Mouse (Mus musculus) granulocyte monocyte progenitor cell, adult 5-6 weeks (primary cell): ENCODE results near the gene Mospd1. TPM values are rescaled to one million over a fixed set of nuclear protein-coding genes. Genes with fewer than 3 reads are reported as not detected.

Experiments
- ATAC-seq: replicated peaks from 2 replicates; pipeline ENCODE4 v1.8.0; 2016; ENCODE audit warnings: mild to moderate bottlenecking, moderate TSS enrichment, inconsistent platforms; ENCODE audit not compliant: poor library complexity, severe bottlenecking
- total RNA-seq, 2 experiments: library from RNA; stranded (forward) in 1 of 2; stranded (reverse) in 1 of 2; fragments of 200-712, 200-1000 nt in 1 of 2; fragments of >200 nt in 1 of 2; fragmentation: Nextera tagmentation in 1 of 2; gene quantifications; 2 replicates each; pipeline ENCODE4 v1.2.3; 2014 to 2017

Mospd1 gene
- total RNA-seq (2014; fragmentation: Nextera tagmentation) (17.1 and 26.1 TPM in 2 replicates), total RNA-seq (2017) (24.8 and 27.5 TPM in 2 replicates)

- ATAC-seq, result peak; percentile 90
Observed at GRCm38 (mm10) chrX:53370366-53370740, at the start of gene Mospd1. TSS of gene Mospd1 (minus strand) at chrX:53370502.

- no peak for ATAC-seq
Observed at GRCm38 (mm10) chrX:53386362-53386761, 16.1 kb upstream of the Mospd1 start.

GRCm38 (mm10) chrX:53383122-53383521 is 12.8 kb upstream of the Mospd1 start:
- ATAC-seq, result peak; percentile 100

- ATAC-seq, result peak; percentile 70
Observed at GRCm38 (mm10) chrX:53369534-53370365, 552 bp downstream of the Mospd1 start.

- ATAC-seq, result no peak
Observed at GRCm38 (mm10) chrX:53364668-53365383, 5.5 kb downstream of the Mospd1 start.

- ATAC-seq, result peak; percentile 52; the same call in 1 of the 2 replicates
Observed at GRCm38 (mm10) chrX:53348374-53348773, 21.9 kb downstream of the Mospd1 start.

GRCm38 (mm10) chrX:53341531-53341930 is 28.8 kb downstream of the Mospd1 start:
- peak; percentile 71 for ATAC-seq

GRCm38 (mm10) chrX:53337355-53337754 is 32.9 kb downstream of the Mospd1 start:
- ATAC-seq, result no peak

- no peak for ATAC-seq
Observed at GRCm38 (mm10) chrX:53330396-53330795, 39.9 kb downstream of the Mospd1 start.

GRCm38 (mm10) chrX:53321111-53321510 is 49.2 kb downstream of the Mospd1 start:
- peak; percentile 35 for ATAC-seq

- peak; percentile 98 for ATAC-seq
Observed at GRCm38 (mm10) chrX:53320564-53320963, 49.7 kb downstream of the Mospd1 start.

Other genes starting within 250 kb of the Mospd1 start
- not detected in 2 replicates for gene Plac1, start 130.4 kb downstream of the Mospd1 start, total RNA-seq (2014; fragmentation: Nextera tagmentation)
- not detected in 2 replicates for gene Plac1, start 130.4 kb downstream of the Mospd1 start, total RNA-seq (2017)
- gene Fam122b, start 100.7 kb downstream of the Mospd1 start, total RNA-seq (2014; fragmentation: Nextera tagmentation), result 13.2 and 19.6 TPM in 2 replicates
- 5.4 and 9.1 TPM in 2 replicates for gene Fam122b, start 100.7 kb downstream of the Mospd1 start, total RNA-seq (2017)
- not detected in 2 replicates for gene Fam122c, start 97.1 kb downstream of the Mospd1 start, total RNA-seq (2014; fragmentation: Nextera tagmentation)
- gene Fam122c, start 97.1 kb downstream of the Mospd1 start, total RNA-seq (2017), result not detected in 2 replicates
- gene Etd, start 64.4 kb upstream of the Mospd1 start, total RNA-seq (2014; fragmentation: Nextera tagmentation), result not detected in 2 replicates
- gene Etd, start 64.4 kb upstream of the Mospd1 start, total RNA-seq (2017), result not detected in 2 replicates
- gene Rtl8c, start 237.5 kb upstream of the Mospd1 start, total RNA-seq (2014; fragmentation: Nextera tagmentation), result 4.5 and 15.6 TPM in 2 replicates
- 0.46 and 1.8 TPM in 2 replicates for gene Rtl8c, start 237.5 kb upstream of the Mospd1 start, total RNA-seq (2017)
- not detected in 2 replicates for gene Gm14597, start 238.5 kb upstream of the Mospd1 start, total RNA-seq (2014; fragmentation: Nextera tagmentation)
- gene Gm14597, start 238.5 kb upstream of the Mospd1 start, total RNA-seq (2017), result not detected in 2 replicates